Mouse (Mus musculus): ENCODE data around the gene Klhdc9. TPM values are rescaled to one million over a fixed set of nuclear protein-coding genes. Genes with fewer than 3 reads are reported as not detected.

Klhdc9 gene
- total RNA-seq (2021) = 1.4 and 4.9 TPM in 2 replicates
- long read RNA-seq, partial matches to known transcripts = 0 of 2 reads
- long read RNA-seq, other reads (novel, unspliced or antisense) = 1 of 2 reads

- peak; percentile 82 for DNase-seq
These were observed at the start of gene Klhdc9 for GRCm38 (mm10) chr1:171360656-171361055. Klhdc9 (minus strand) TSS chr1:171360798.

GRCm38 (mm10) chr1:171410231-171410630 is 49.6 kb upstream of the Klhdc9 start:
- DNase-seq = no peak

GRCm38 (mm10) chr1:171407263-171407662 is 46.7 kb upstream of the Klhdc9 start:
- DNase-seq = no peak

- DNase-seq = no peak
These were observed 42.4 kb upstream of the Klhdc9 start for GRCm38 (mm10) chr1:171402991-171403390.

- no peak for DNase-seq
These were observed 41.2 kb upstream of the Klhdc9 start for GRCm38 (mm10) chr1:171401821-171402220.

GRCm38 (mm10) chr1:171390101-171390500 is 29.5 kb upstream of the Klhdc9 start:
- DNase-seq = no peak

- DNase-seq = no peak
These were observed 27.9 kb upstream of the Klhdc9 start, which contains the start of gene Arhgap30 for GRCm38 (mm10) chr1:171388376-171389102. Arhgap30 (plus strand) TSS chr1:171388954.

- no peak for DNase-seq
These were observed 26.5 kb upstream of the Klhdc9 start for GRCm38 (mm10) chr1:171387099-171387498.

- no peak for DNase-seq
These were observed 24.6 kb upstream of the Klhdc9 start for GRCm38 (mm10) chr1:171385171-171385570.

- DNase-seq = no peak
These were observed 23.8 kb upstream of the Klhdc9 start for GRCm38 (mm10) chr1:171384361-171384760.

- no peak for DNase-seq
These were observed 21.6 kb upstream of the Klhdc9 start for GRCm38 (mm10) chr1:171382096-171382620.

GRCm38 (mm10) chr1:171379935-171380599 is 19.5 kb upstream of the Klhdc9 start:
- peak; percentile 80 for DNase-seq

GRCm38 (mm10) chr1:171378298-171378697 is 17.7 kb upstream of the Klhdc9 start:
- DNase-seq = no peak

- DNase-seq = no peak
These were observed 15.1 kb upstream of the Klhdc9 start for GRCm38 (mm10) chr1:171375646-171376097.

GRCm38 (mm10) chr1:171373946-171374345 is 13.3 kb upstream of the Klhdc9 start:
- no peak for DNase-seq

- DNase-seq = no peak
These were observed 12.3 kb upstream of the Klhdc9 start for GRCm38 (mm10) chr1:171372880-171373279.

GRCm38 (mm10) chr1:171369845-171370556 is 9.4 kb upstream of the Klhdc9 start, which contains the start of gene Nectin4:
Nectin4 (plus strand) TSS chr1:171370099.
- DNase-seq = no peak

- DNase-seq = no peak
These were observed 5.3 kb upstream of the Klhdc9 start for GRCm38 (mm10) chr1:171365934-171366333.

GRCm38 (mm10) chr1:171361106-171362103 is 807 bp upstream of the Klhdc9 start:
- DNase-seq = peak; percentile 61

GRCm38 (mm10) chr1:171360253-171360652 is 345 bp downstream of the Klhdc9 start:
- no peak for DNase-seq

GRCm38 (mm10) chr1:171358421-171358820 is 2.2 kb downstream of the Klhdc9 start:
- DNase-seq = no peak

Data from adrenal gland, postnatal 25 days (tissue).